Mouse (Mus musculus) heart, adult 2 months (tissue): Measurements from ENCODE around the gene Gm20388.

Experiments
- CTCF ChIP-seq: fragments of 200-600 bp; IDR thresholded peaks from 2 replicates; pipeline ENCODE4 v1.8.1; 2022; ENCODE audit warnings: antibody characterized with exemption, mild to moderate bottlenecking, moderate library complexity
- EP300 ChIP-seq: fragments of 200-500 bp; IDR thresholded peaks from 2 replicates; pipeline ENCODE4 v1.6.1; 2011; ENCODE audit warnings: low read depth, low read length, control low read depth; ENCODE audit not compliant: insufficient read depth
- POLR2A ChIP-seq: fragments of 200-500 bp; IDR thresholded peaks from 2 replicates; pipeline ENCODE4 v1.6.1; 2011; ENCODE audit warnings: mild to moderate bottlenecking, low read depth, low read length, control low read depth; ENCODE audit not compliant: insufficient read depth

DNA sequence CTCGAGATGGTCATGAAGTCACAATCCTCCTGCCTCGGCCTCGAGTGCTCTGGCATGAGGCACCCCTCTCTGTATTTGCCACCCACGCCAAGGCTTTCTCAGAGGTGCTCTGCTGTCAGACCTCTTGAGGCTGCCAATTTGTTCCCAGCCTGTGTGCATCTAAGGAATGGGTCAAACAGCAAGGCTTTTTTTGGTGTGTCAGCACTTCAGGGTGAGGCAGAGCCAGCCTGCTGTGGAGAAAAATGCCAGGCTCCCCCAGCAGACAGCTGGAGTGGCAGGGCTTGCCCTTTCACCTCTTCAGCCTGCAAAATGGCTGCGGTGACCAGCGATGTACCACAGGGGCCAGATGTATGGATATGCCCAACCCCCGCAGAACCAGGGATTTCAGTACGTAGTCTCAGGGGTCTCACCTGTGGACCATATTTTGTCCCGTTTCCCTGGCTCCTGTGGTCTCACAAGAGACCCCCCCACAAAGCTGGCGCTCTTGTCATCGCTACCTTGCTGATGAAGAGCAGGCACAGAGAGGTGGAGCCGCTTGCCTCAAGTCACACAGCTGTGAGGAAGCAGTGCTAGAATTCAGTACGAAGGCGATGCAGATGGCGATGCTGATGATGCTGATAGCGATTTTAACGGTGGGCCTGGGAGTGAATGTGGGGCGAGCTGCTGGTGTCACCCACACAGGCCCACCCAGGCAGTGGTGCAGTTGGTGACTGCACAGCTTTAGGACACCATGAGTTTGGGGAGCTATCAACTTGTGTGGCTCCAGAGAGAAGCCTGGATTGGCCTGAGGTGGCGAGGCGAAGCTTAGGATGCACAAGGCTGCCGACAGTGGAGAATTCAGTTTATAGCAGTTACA lies 840.8 kb downstream of the Gm20388 start:
- no peak for TF ChIP-seq POLR2A
- TF ChIP-seq CTCF, result no peak
- no peak for TF ChIP-seq EP300
